Mouse (Mus musculus) hindbrain, postnatal 0 days (tissue): ENCODE results near the gene Agrp. TPM values are rescaled to one million over a fixed set of nuclear protein-coding genes. Genes with fewer than 3 reads are reported as not detected.
A peak's percentile ranks its signal among the peaks of the same experiment; 100 is the strongest.

ENCODE experiments used
- ATAC-seq: fragments of 200-750 bp; cut with Nextera tagmentation; 2 replicates; pipeline ENCODE4 v1.8.0; 2017; ENCODE audit warnings: mild to moderate bottlenecking, moderate TSS enrichment, moderate library complexity
- DNase-seq: peaks from one replicate; pipeline ENCODE4 v3.0.0-alpha.2; 2015; ENCODE audit warnings: low spot score
- H3K27ac ChIP-seq: fragments of 300-500 bp; sonication (generic); 2 replicates; pipeline ENCODE4 v1.5.1; 2014; ENCODE audit warnings: mild to moderate bottlenecking
- H3K27me3 ChIP-seq: fragments of 300-500 bp; sonication (generic); 2 replicates; pipeline ENCODE4 v1.6.1; 2014; ENCODE audit warnings: low read length, mixed read lengths; ENCODE audit not compliant: insufficient read depth
- H3K36me3 ChIP-seq: fragments of 300-500 bp; sonication (generic); 2 replicates; pipeline ENCODE4 v1.6.1; 2014; ENCODE audit warnings: low read length, mixed read lengths; ENCODE audit not compliant: insufficient read depth
- H3K4me1 ChIP-seq: fragments of 300-500 bp; sonication (generic); 2 replicates; pipeline ENCODE4 v1.6.1; 2014; ENCODE audit warnings: antibody characterized with exemption, low read length, mixed read lengths; ENCODE audit not compliant: insufficient read depth
- H3K4me2 ChIP-seq: fragments of 300-500 bp; sonication (generic); 2 replicates; pipeline ENCODE4 v1.6.1; 2014; ENCODE audit warnings: low read depth, mild to moderate bottlenecking, low read length, moderate library complexity, mixed read lengths
- H3K4me3 ChIP-seq: fragments of 300-500 bp; sonication (generic); 2 replicates; pipeline ENCODE4 v1.5.1; 2014; ENCODE audit warnings: low read length
- H3K9ac ChIP-seq: fragments of 300-500 bp; sonication (generic); replicated peaks from 2 replicates; pipeline ENCODE4 v1.6.1; 2014; ENCODE audit warnings: mild to moderate bottlenecking, low read length, moderate library complexity, mixed read lengths
- H3K9me3 ChIP-seq: fragments of 300-500 bp; sonication (generic); 2 replicates; pipeline ENCODE4 v1.6.1; 2016; ENCODE audit warnings: low read length, mixed read lengths
- CTCF ChIP-seq: IDR thresholded peaks from 2 replicates; pipeline ENCODE4 v1.5.1; 2016; ENCODE audit warnings: antibody characterized with exemption, control low read depth, low read depth
- WGBS: fragments of 180-500 bp; shearing (Covaris S2); extraction: QIAGEN DNeasy Blood & Tissue Kit; methylation state at CpG from one replicate; pipeline ENCODE4 v1.1.7; 2014; 5-methylcytosine and 5-hydroxymethylcytosine counted together
- polyA plus RNA-seq: library from polyadenylated mRNA; unstranded; fragments of >200 nt; fragmentation: Nextera tagmentation; extraction: Ambion mirVana; gene quantifications from 2 replicates; pipeline ENCODE4 v1.2.1, GENCODE M21; 2015
- total RNA-seq: library from RNA; depleted of rRNA; stranded (reverse); fragments of >200 nt; gene quantifications from 2 replicates; pipeline ENCODE4 v1.2.3, GENCODE M21; 2014

The Agrp gene
- total and polyA plus RNA-seq, 2 experiments from 2014 or later = 1.3 to 2.1 TPM

- Histone ChIP-seq H3K4me3 (peak within 1 kb of the TSS; percentile 59), H3K4me2 (peak within 1 kb of the TSS; percentile 83), H3K9me3 (no peaks in the 10 kb centered on the region), H3K27me3 (no peaks in the 10 kb centered on the region), H3K36me3 (no peaks in the 10 kb centered on the region), H3K4me1 (peaks cover 9% of the 10 kb centered on the region; the same call in 1 of the 2 replicates), H3K9ac (peak within 1 kb of the TSS; percentile 88), H3K27ac (peak within 1 kb of the TSS; percentile 100)
- DNase-seq (peak; percentile 96), ATAC-seq (peak; percentile 93)
- TF ChIP-seq CTCF = peak; percentile 16; the same call in 1 of the 2 replicates
- under 1% methylated on average over 94 of the region's 126 CpGs for WGBS
Measured at GRCm38 (mm10) chr8:105636018-105636962, 903 bp downstream of the Agrp start, which contains the start of gene Ctcf. Gene Ctcf, plus strand, starts transcription at chr8:105636568.

GRCm38 (mm10) chr8:105635481-105635880 lies 1.7 kb downstream of the Agrp start:
- H3K9me3 ChIP-seq = no peaks in the 10 kb centered on the region
- peak overlapping the region; percentile 88 for H3K9ac ChIP-seq
- no peaks in the 10 kb centered on the region for H3K27me3 ChIP-seq
- no peak for TF ChIP-seq CTCF
- DNase-seq (no peak), ATAC-seq (no peak)
- H3K27ac ChIP-seq = peak overlapping the region; percentile 100
- no peaks in the 10 kb centered on the region for H3K36me3 ChIP-seq
- peaks cover 9% of the 10 kb centered on the region; the same call in 1 of the 2 replicates for H3K4me1 ChIP-seq
- H3K4me2 ChIP-seq = peak overlapping the region; percentile 83
- 2% methylated on average over 11 of the region's 11 CpGs for WGBS
- H3K4me3 ChIP-seq = peak overlapping the region; percentile 59

GRCm38 (mm10) chr8:105634771-105635458 lies 2.3 kb downstream of the Agrp start:
- DNase-seq = no peak
- Histone ChIP-seq H3K9ac (no peak overlapping the region; the same call in 1 of the 2 replicates), H3K4me2 (peak overlapping the region; percentile 83), H3K4me1 (peaks cover 9% of the 10 kb centered on the region; the same call in 1 of the 2 replicates), H3K27ac (no peak overlapping the region), H3K9me3 (no peaks in the 10 kb centered on the region), H3K27me3 (no peaks in the 10 kb centered on the region), H3K36me3 (no peaks in the 10 kb centered on the region), H3K4me3 (no peak overlapping the region)
- no peak for TF ChIP-seq CTCF
- 95% methylated on average over 2 of the region's 2 CpGs for WGBS
- no peak for ATAC-seq

- H3K27me3 ChIP-seq = no peaks in the 10 kb centered on the region
- no peaks in the 10 kb centered on the region for H3K9me3 ChIP-seq
- ATAC-seq = no peak
- 92% methylated on average over 4 of the region's 4 CpGs for WGBS
- H3K36me3 ChIP-seq = no peaks in the 10 kb centered on the region
- DNase-seq = no peak
- no peak overlapping the region for H3K4me2 ChIP-seq
- no peak for TF ChIP-seq CTCF
- no peaks in the 10 kb centered on the region for H3K4me1 ChIP-seq
- no peak overlapping the region for H3K4me3 ChIP-seq
- H3K9ac ChIP-seq = no peak overlapping the region
- H3K27ac ChIP-seq = no peak overlapping the region
Measured at GRCm38 (mm10) chr8:105629337-105629736, 7.9 kb downstream of the Agrp start.

DNA sequence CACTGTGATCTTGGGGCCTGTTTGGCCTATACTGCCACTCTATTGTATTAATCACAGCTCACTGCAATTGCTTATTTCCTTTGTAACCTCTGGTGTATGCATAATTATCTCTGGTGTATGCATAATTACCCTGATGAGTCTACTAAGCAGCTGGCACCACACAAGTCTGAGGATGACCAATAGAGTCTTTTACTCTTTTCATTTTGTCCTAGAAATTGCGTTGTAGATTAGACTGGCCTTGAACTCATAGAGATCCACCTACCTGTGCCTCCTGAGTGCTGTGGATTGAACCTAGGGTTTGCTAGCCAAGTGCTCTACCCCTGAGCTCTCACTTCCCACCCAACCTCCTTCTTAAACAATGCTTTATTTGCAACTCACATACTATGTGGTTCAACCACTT lies 11.1 kb downstream of the Agrp start:
- H3K4me3 ChIP-seq = no peak overlapping the region
- no peak overlapping the region for H3K27ac ChIP-seq
- no peaks in the 10 kb centered on the region for H3K27me3 ChIP-seq
- no peaks in the 10 kb centered on the region for H3K4me1 ChIP-seq
- H3K9ac ChIP-seq = no peak overlapping the region
- H3K9me3 ChIP-seq = no peaks in the 10 kb centered on the region
- DNase-seq = no peak
- H3K4me2 ChIP-seq = no peak overlapping the region
- peaks cover 12% of the 10 kb centered on the region for H3K36me3 ChIP-seq
- no peak for TF ChIP-seq CTCF
- 67% methylated on average over 1 of the region's 1 CpGs for WGBS
- ATAC-seq = no peak

DNA sequence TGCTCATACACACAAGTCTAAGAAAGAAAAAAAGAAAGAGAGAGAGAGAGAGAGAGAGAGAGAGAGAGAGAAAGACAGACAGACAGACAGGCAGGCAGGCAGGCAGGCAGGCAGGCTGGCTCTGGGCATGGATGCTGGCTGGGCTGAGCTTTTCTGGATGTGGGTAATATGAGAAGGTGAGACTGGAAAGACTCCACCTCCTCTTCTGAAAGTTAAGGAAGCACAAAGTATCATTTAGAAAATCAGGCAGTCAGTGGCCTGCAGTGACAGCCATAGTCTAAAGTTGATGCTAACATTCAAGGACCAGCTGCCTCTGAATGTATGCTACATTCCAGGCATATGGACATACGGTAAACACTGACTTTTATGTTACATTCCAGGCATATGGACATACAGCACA lies 12.4 kb downstream of the Agrp start:
- Histone ChIP-seq H3K4me2 (no peak overlapping the region), H3K27me3 (no peaks in the 10 kb centered on the region), H3K9ac (no peak overlapping the region), H3K4me3 (no peak overlapping the region), H3K27ac (no peak overlapping the region), H3K9me3 (no peaks in the 10 kb centered on the region), H3K4me1 (no peaks in the 10 kb centered on the region), H3K36me3 (peaks cover 24% of the 10 kb centered on the region)
- WGBS = 86% methylated on average over 1 of the region's 1 CpGs
- no peak for TF ChIP-seq CTCF
- no peak for DNase-seq
- ATAC-seq = no peak
